Mouse (Mus musculus) erythroblast, embryonic 14.5 days (primary cell): ENCODE measurements around the gene Uspl1. TPM values are rescaled to one million over a fixed set of nuclear protein-coding genes. Genes with fewer than 3 reads are reported as not detected.
A peak's percentile ranks its signal among the peaks of the same experiment; 100 is the strongest.
"Not testable (repeated sequence)": the region's sequence is repeated elsewhere in the genome, so short reads cannot be mapped to it uniquely, and the experiment has no call there.

Source experiments
- H3K27me3 ChIP-seq: 2 replicates; pipeline ENCODE4 v1.6.1; 2012; ENCODE audit warnings: inconsistent platforms; ENCODE audit not compliant: control insufficient read depth
- H3K36me3 ChIP-seq: 2 replicates; pipeline ENCODE4 v1.6.1; 2012; ENCODE audit warnings: mild to moderate bottlenecking, inconsistent platforms; ENCODE audit not compliant: control insufficient read depth
- H3K4me1 ChIP-seq: 2 replicates; pipeline ENCODE4 v1.6.1; 2012; ENCODE audit warnings: inconsistent platforms; ENCODE audit not compliant: control insufficient read depth
- H3K4me3 ChIP-seq: replicated peaks from 2 replicates; pipeline ENCODE3; 2012; ENCODE audit warnings: moderate library complexity, mild to moderate bottlenecking, inconsistent platforms
- H3K9me3 ChIP-seq: 2 replicates; pipeline ENCODE4 v1.6.1; 2012; ENCODE audit warnings: low read length, inconsistent platforms, mixed read lengths; ENCODE audit not compliant: control insufficient read depth
- GATA1 ChIP-seq: IDR thresholded peaks from 2 replicates; pipeline ENCODE4 v1.6.1; 2012; ENCODE audit warnings: low read length, inconsistent platforms, mixed read lengths
- TAL1 ChIP-seq: IDR thresholded peaks from 3 replicates; pipeline ENCODE4 v1.6.1; 2012; ENCODE audit warnings: low read length, inconsistent platforms, mixed read lengths
- polyA plus RNA-seq: library from polyadenylated mRNA; stranded (reverse); fragments of >175 nt; gene quantifications from 2 replicates; pipeline ENCODE4 v1.2.3, GENCODE M21; 2012

Gene Uspl1
- 0.09 and 0.18 TPM in 2 replicates for polyA plus RNA-seq

- Histone ChIP-seq H3K9me3 (no peaks in the 10 kb centered on the region), H3K27me3 (no peaks in the 10 kb centered on the region), H3K4me1 (peaks cover 36% of the 10 kb centered on the region), H3K4me3 (peak within 1 kb of the TSS; percentile 74), H3K36me3 (peaks cover 35% of the 10 kb centered on the region)
- no peak for TF ChIP-seq TAL1
These were observed at the start of gene Uspl1, which contains the start of gene Hmgb1 for GRCm38 (mm10) chr5:149184104-149184843. TSS of gene Uspl1 (plus strand) at chr5:149184350. TSS of gene Hmgb1 (minus strand) at chr5:149184489.

GRCm38 (mm10) chr5:149134751-149135454 is 49.2 kb upstream of the Uspl1 start:
- no peaks in the 10 kb centered on the region; the same call in 1 of the 2 replicates for H3K36me3 ChIP-seq
- peak overlapping the region; percentile 25 for H3K4me3 ChIP-seq
- no peaks in the 10 kb centered on the region for H3K27me3 ChIP-seq
- no peak for TF ChIP-seq TAL1
- TF ChIP-seq GATA1 = no peak
- peaks cover 57% of the 10 kb centered on the region for H3K4me1 ChIP-seq
- no peaks in the 10 kb centered on the region for H3K9me3 ChIP-seq

- no peaks in the 10 kb centered on the region; the same call in 1 of the 2 replicates for H3K36me3 ChIP-seq
- H3K27me3 ChIP-seq = no peaks in the 10 kb centered on the region
- H3K9me3 ChIP-seq = no peaks in the 10 kb centered on the region
- H3K4me1 ChIP-seq = peaks cover 58% of the 10 kb centered on the region
- TF ChIP-seq GATA1 (no peak), TAL1 (no peak)
- peak overlapping the region; percentile 15 for H3K4me3 ChIP-seq
These were observed 48.4 kb upstream of the Uspl1 start for GRCm38 (mm10) chr5:149135455-149136354.

GRCm38 (mm10) chr5:149136933-149137365 is 47.2 kb upstream of the Uspl1 start:
- Histone ChIP-seq H3K27me3 (no peaks in the 10 kb centered on the region), H3K4me1 (peaks cover 58% of the 10 kb centered on the region), H3K9me3 (no peaks in the 10 kb centered on the region), H3K36me3 (no peaks in the 10 kb centered on the region; the same call in 1 of the 2 replicates), H3K4me3 (peak overlapping the region; percentile 27)
- TF ChIP-seq TAL1 = peak; percentile 54; the same call in 2 of the 3 replicates
- TF ChIP-seq GATA1 = peak; percentile 56

- Histone ChIP-seq H3K4me3 (peak overlapping the region; percentile 27), H3K4me1 (peaks cover 56% of the 10 kb centered on the region), H3K36me3 (no peaks in the 10 kb centered on the region; the same call in 1 of the 2 replicates), H3K9me3 (no peaks in the 10 kb centered on the region), H3K27me3 (no peaks in the 10 kb centered on the region)
- TF ChIP-seq TAL1 (no peak), GATA1 (no peak)
These were observed 46.7 kb upstream of the Uspl1 start for GRCm38 (mm10) chr5:149137447-149137846.

GRCm38 (mm10) chr5:149138087-149138486 is 46.1 kb upstream of the Uspl1 start:
- H3K9me3 ChIP-seq, H3K4me3 ChIP-seq, H3K36me3 ChIP-seq, H3K27me3 ChIP-seq: not testable (repeated sequence)
- peaks cover 55% of the 10 kb centered on the region for H3K4me1 ChIP-seq

- Histone ChIP-seq H3K4me1 (peaks cover 35% of the 10 kb centered on the region), H3K4me3 (no peak overlapping the region), H3K27me3 (no peaks in the 10 kb centered on the region), H3K36me3 (no peaks in the 10 kb centered on the region; the same call in 1 of the 2 replicates), H3K9me3 (no peaks in the 10 kb centered on the region)
- no peak for TF ChIP-seq TAL1
These were observed 43.8 kb upstream of the Uspl1 start for GRCm38 (mm10) chr5:149140336-149140735.

GRCm38 (mm10) chr5:149141155-149141554 is 43.0 kb upstream of the Uspl1 start:
- H3K36me3 ChIP-seq, H3K9me3 ChIP-seq, H3K4me3 ChIP-seq, H3K27me3 ChIP-seq: not testable (repeated sequence)
- H3K4me1 ChIP-seq = peaks cover 27% of the 10 kb centered on the region
